11 mouse cellular contexts compared by ENCODE assay signal in the genomic region with DNA sequence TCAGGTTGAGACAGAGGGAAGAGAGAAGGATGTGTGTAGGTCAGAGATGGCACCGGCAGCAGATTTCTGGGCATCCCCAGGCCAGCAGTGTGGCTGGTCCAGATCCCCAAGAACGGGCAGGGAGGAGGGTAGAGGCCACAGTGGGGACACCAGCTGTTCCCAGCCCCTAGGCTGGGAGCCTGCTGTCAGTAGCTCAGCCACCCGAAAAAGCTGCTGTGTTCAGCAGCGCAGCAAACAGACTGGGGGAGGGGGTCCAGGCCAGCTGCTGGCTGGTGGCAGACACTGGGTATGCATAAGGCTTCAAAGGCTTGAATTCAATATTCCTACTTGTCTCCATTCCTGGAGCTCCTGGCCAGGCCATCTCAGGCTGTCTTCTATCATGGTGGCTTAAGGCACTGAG. TPM values are rescaled to one million over a fixed set of nuclear protein-coding genes. Genes with fewer than 3 reads are reported as not detected.
DNase-seq lines count a peak whose midpoint lies in the region; ATAC-seq lines count a peak whose summit lies in the region.
"Had no signal": no experiment of that assay in that cellular context is flagged by ENCODE, and none has a peak within 500 bp of the region (broad histone marks: within the 10 kb centered on the region; RNA-seq: fewer than 3 reads in every experiment).

No protein-coding gene starts in this region.

- ATAC-seq in forebrain, embryonic 12.5 days (ENCODE audit: low FRiP score): peak; percentile 43; the same call in 1 of the 2 replicates
- peak; percentile 48; the same call in 1 of the 2 replicates for ATAC-seq in hindbrain, embryonic 15.5 days (ENCODE audit: low FRiP score, low read depth)
- ATAC-seq in neural tube, embryonic 13.5 days (ENCODE audit: low read depth): 0 out of 2 replicates have a peak, but pooled peaks have one; percentile 6

- intact Hi-C loops in left cerebral cortex, postnatal 4 days (cut with DNase I): no loop called here

- H3K9ac ChIP-seq in forebrain, embryonic 12.5 days: 0 out of 2 replicates have a peak overlapping the region, but pooled peaks have one; percentile 12
- no peak overlapping the region for H3K9ac ChIP-seq in hindbrain, embryonic 15.5 days
- peak overlapping the region; percentile 4; the same call in 1 of the 2 replicates for H3K9ac ChIP-seq in neural tube, embryonic 13.5 days

- H3K4me2 ChIP-seq in forebrain, embryonic 12.5 days: no peak overlapping the region; the same call in 1 of the 2 replicates
- no peak overlapping the region for H3K4me2 ChIP-seq in hindbrain, embryonic 15.5 days
- no peak overlapping the region for H3K4me2 ChIP-seq in neural tube, embryonic 13.5 days

- WGBS in forebrain, embryonic 12.5 days: 25% methylated on average over 4 of the region's 4 CpGs
- 15% methylated on average over 4 of the region's 4 CpGs for WGBS in hindbrain, embryonic 15.5 days
- 21% methylated on average over 4 of the region's 4 CpGs for WGBS in neural tube, embryonic 13.5 days

- no peak overlapping the region for H3K4me3 ChIP-seq in forebrain, embryonic 12.5 days (replicated peaks)
- no peak overlapping the region for H3K4me3 ChIP-seq in hindbrain, embryonic 15.5 days
- H3K4me3 ChIP-seq in neural tube, embryonic 13.5 days: no peak overlapping the region

- H3K4me1 ChIP-seq in forebrain, embryonic 12.5 days: peaks cover 22% of the 10 kb centered on the region
- peaks cover 25% of the 10 kb centered on the region for H3K4me1 ChIP-seq in hindbrain, embryonic 15.5 days (replicated peaks)
- H3K4me1 ChIP-seq in neural tube, embryonic 13.5 days (replicated peaks): peaks cover 28% of the 10 kb centered on the region

- no peaks in the 10 kb centered on the region for H3K9me3 ChIP-seq in forebrain, embryonic 12.5 days
- no peaks in the 10 kb centered on the region for H3K9me3 ChIP-seq in hindbrain, embryonic 15.5 days
- H3K9me3 ChIP-seq in neural tube, embryonic 13.5 days: no peaks in the 10 kb centered on the region

- peaks cover 15% of the 10 kb centered on the region for H3K36me3 ChIP-seq in forebrain, embryonic 12.5 days (replicated peaks)
- H3K36me3 ChIP-seq in hindbrain, embryonic 15.5 days: peaks cover 16% of the 10 kb centered on the region
- peaks cover 33% of the 10 kb centered on the region for H3K36me3 ChIP-seq in neural tube, embryonic 13.5 days

- peaks cover 30% of the 10 kb centered on the region for H3K27me3 ChIP-seq in forebrain, embryonic 12.5 days
- H3K27me3 ChIP-seq in hindbrain, embryonic 15.5 days: no peaks in the 10 kb centered on the region
- H3K27me3 ChIP-seq in neural tube, embryonic 13.5 days: peaks cover 16% of the 10 kb centered on the region; the same call in 1 of the 2 replicates

- peak; percentile 87 for DNase-seq in left cerebral cortex, postnatal 4 days
- DNase-seq in left cerebral cortex, adult 8-10 months (ENCODE audit: low spot score in 2 of 2): no peak
- DNase-seq in urinary bladder, adult 2 months (ENCODE audit: low spot score): no peak
- no peak for DNase-seq in adrenal gland, adult 8-10 months
- DNase-seq: adrenal gland, postnatal 25 days; right cerebral cortex, postnatal 14 days; thymus, postnatal 4 days had no signal

- H3K27ac ChIP-seq in forebrain, embryonic 12.5 days: peak overlapping the region; percentile 36; the same call in 1 of the 2 replicates
- peak overlapping the region; percentile 49 for H3K27ac ChIP-seq in hindbrain, embryonic 15.5 days (replicated peaks)
- H3K27ac ChIP-seq in neural tube, embryonic 13.5 days (replicated peaks): peak overlapping the region; percentile 77
- H3K27ac ChIP-seq: macrophage had no signal

RNA-seq across cellular contexts. Expression of a gene that starts 8.3 kb away (rescaled TPM):
- 100 to 1,000 TPM; 711 to 733 TPM for total RNA-seq in left cerebral cortex, postnatal 4 days (2021)
- 100 to 1,000 TPM; 564 to 674 (median 627) TPM for total RNA-seq in left cerebral cortex, adult 8-10 months (2022)
- 737 and 747 TPM in 2 replicates for polyA plus RNA-seq in forebrain, embryonic 12.5 days (2016; fragmentation: Nextera tagmentation; extraction: Ambion mirVana)
- polyA plus RNA-seq in hindbrain, embryonic 15.5 days (2015; fragmentation: Nextera tagmentation; extraction: Ambion mirVana): 632 and 657 TPM in 2 replicates
- polyA plus RNA-seq in neural tube, embryonic 13.5 days (2015; fragmentation: Nextera tagmentation; extraction: Ambion mirVana): 660 and 722 TPM in 2 replicates
- 1,600 and 1,809 TPM in 2 replicates for polyA plus RNA-seq in urinary bladder, adult 2 months (2012; rRNA removed)
- total RNA-seq in adrenal gland, adult 8-10 months (2022): 1,000 to 10,000 TPM in 2 of 4 experiments, 100 to 1,000 TPM in 2; 894 to 1,148 (median 997) TPM

RNA-seq across cellular contexts. Expression of a gene that starts 12.0 kb away (rescaled TPM):
- total RNA-seq in left cerebral cortex, postnatal 4 days (2021): 100 to 1,000 TPM; 100 to 104 TPM
- total RNA-seq in left cerebral cortex, adult 8-10 months (2022): 100 to 1,000 TPM; 127 to 142 (median 137) TPM
- 22.5 and 29.3 TPM in 2 replicates for polyA plus RNA-seq in forebrain, embryonic 12.5 days (2016; fragmentation: Nextera tagmentation; extraction: Ambion mirVana)
- 62.2 and 70.1 TPM in 2 replicates for polyA plus RNA-seq in hindbrain, embryonic 15.5 days (2015; fragmentation: Nextera tagmentation; extraction: Ambion mirVana)
- 50.0 and 52.1 TPM in 2 replicates for polyA plus RNA-seq in neural tube, embryonic 13.5 days (2015; fragmentation: Nextera tagmentation; extraction: Ambion mirVana)
- polyA plus RNA-seq in urinary bladder, adult 2 months (2012; rRNA removed): 12.1 and 12.4 TPM in 2 replicates
- 10 to 100 TPM in 2 of 4 experiments, 1 to 10 TPM in 2; 7.8 to 18.8 (median 13.6) TPM for total RNA-seq in adrenal gland, adult 8-10 months (2022)

RNA-seq across cellular contexts. Expression of a gene that starts 18.4 kb away (rescaled TPM):
- total RNA-seq in left cerebral cortex, postnatal 4 days (2021): 10 to 100 TPM in 1 of 2 experiments, 1 to 10 TPM in 1; 8.7 to 11.7 TPM
- total RNA-seq in left cerebral cortex, adult 8-10 months (2022): 100 to 1,000 TPM in 1 of 4 experiments, 10 to 100 TPM in 3; 83.1 to 109 (median 94.1) TPM
- polyA plus RNA-seq in forebrain, embryonic 12.5 days (2016; fragmentation: Nextera tagmentation; extraction: Ambion mirVana): 1.6 TPM in 2 replicates
- polyA plus RNA-seq in hindbrain, embryonic 15.5 days (2015; fragmentation: Nextera tagmentation; extraction: Ambion mirVana): 6.4 and 9.7 TPM in 2 replicates
- 12.5 and 13.9 TPM in 2 replicates for polyA plus RNA-seq in neural tube, embryonic 13.5 days (2015; fragmentation: Nextera tagmentation; extraction: Ambion mirVana)
- 0.14 and 0.41 TPM in 2 replicates for polyA plus RNA-seq in urinary bladder, adult 2 months (2012; rRNA removed)
- total RNA-seq in adrenal gland, adult 8-10 months (2022): 10 to 100 TPM in 1 of 4 experiments, 1 to 10 TPM in 3; 3.8 to 10.9 (median 6.6) TPM

RNA-seq across cellular contexts. Expression of a gene that starts 38.9 kb away (rescaled TPM):
- 1 to 10 TPM; 2.2 to 2.5 TPM for total RNA-seq in left cerebral cortex, postnatal 4 days (2021)
- total RNA-seq in left cerebral cortex, adult 8-10 months (2022): 1 to 10 TPM; 1.5 to 2.1 (median 1.7) TPM
- 7.0 and 7.8 TPM in 2 replicates for polyA plus RNA-seq in forebrain, embryonic 12.5 days (2016; fragmentation: Nextera tagmentation; extraction: Ambion mirVana)
- 12.9 and 13.7 TPM in 2 replicates for polyA plus RNA-seq in hindbrain, embryonic 15.5 days (2015; fragmentation: Nextera tagmentation; extraction: Ambion mirVana)
- polyA plus RNA-seq in neural tube, embryonic 13.5 days (2015; fragmentation: Nextera tagmentation; extraction: Ambion mirVana): 5.9 and 8.4 TPM in 2 replicates
- 3.2 and 3.9 TPM in 2 replicates for polyA plus RNA-seq in urinary bladder, adult 2 months (2012; rRNA removed)
- 1 to 10 TPM in 3 of 4 experiments, under 1 TPM in 1; 0.44 to 1.8 (median 1.4) TPM for total RNA-seq in adrenal gland, adult 8-10 months (2022)

RNA-seq across cellular contexts. Expression of a gene that starts 48.6 kb away (rescaled TPM):
- 1 to 10 TPM; 2.1 to 2.4 TPM for total RNA-seq in left cerebral cortex, postnatal 4 days (2021)
- total RNA-seq in left cerebral cortex, adult 8-10 months (2022): 10 to 100 TPM; 41.2 to 46.2 (median 43.9) TPM
- 0.22 and 0.33 TPM in 2 replicates for polyA plus RNA-seq in forebrain, embryonic 12.5 days (2016; fragmentation: Nextera tagmentation; extraction: Ambion mirVana)
- polyA plus RNA-seq in hindbrain, embryonic 15.5 days (2015; fragmentation: Nextera tagmentation; extraction: Ambion mirVana): 1.4 and 1.5 TPM in 2 replicates
- 0.71 and 0.74 TPM in 2 replicates for polyA plus RNA-seq in neural tube, embryonic 13.5 days (2015; fragmentation: Nextera tagmentation; extraction: Ambion mirVana)
- polyA plus RNA-seq in urinary bladder, adult 2 months (2012; rRNA removed): 3.6 and 5.3 TPM in 2 replicates
- 10 to 100 TPM; 13.5 to 36.2 (median 24.0) TPM for total RNA-seq in adrenal gland, adult 8-10 months (2022)
